Mouse (Mus musculus): Measurements from ENCODE around the gene Add2.

The Add2 gene

DNA sequence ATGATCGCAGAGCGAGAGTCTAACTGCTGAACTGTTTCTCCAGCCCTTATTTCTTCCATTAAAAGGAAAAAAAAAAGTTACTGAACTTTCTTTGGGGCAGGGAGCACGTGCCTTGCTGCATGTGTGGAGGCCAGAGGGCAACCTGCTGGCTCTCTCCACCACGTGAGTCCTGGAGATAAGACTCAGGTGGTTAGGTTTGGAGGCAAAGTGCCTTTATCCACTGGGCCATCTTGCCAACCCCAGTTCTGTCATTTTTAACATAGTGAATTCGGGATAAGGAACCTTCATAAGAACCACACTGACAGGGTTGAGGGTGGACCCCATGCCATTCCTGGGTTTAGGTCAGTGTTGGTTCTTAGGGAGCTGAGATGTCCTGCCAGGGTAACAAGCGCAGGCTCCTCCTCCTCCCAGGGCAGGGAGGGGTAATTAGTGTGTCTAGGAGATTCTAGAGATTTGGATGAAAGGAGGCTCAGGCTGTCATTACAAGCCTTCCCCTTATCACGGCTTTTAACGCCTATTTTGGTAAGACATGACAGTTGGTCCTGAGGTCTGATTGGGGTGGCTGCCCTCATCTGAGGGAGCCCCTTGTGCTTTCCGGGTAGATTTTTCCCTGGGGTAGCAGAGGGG lies 101.5 kb downstream of the Add2 start:
- DNase-seq (ENCODE audit: extremely low read depth, low read depth, low spot score) = no peak

- no peak for DNase-seq (ENCODE audit: extremely low read depth, low read depth, low spot score)
These were observed 105.4 kb downstream of the Add2 start for GRCm38 (mm10) chr6:86133882-86134281.

GRCm38 (mm10) chr6:86136206-86136605 lies 107.7 kb downstream of the Add2 start:
- no peak for DNase-seq (ENCODE audit: extremely low read depth, low read depth, low spot score)

GRCm38 (mm10) chr6:86141284-86141683 lies 112.8 kb downstream of the Add2 start:
- no peak for DNase-seq (ENCODE audit: extremely low read depth, low read depth, low spot score)

DNA sequence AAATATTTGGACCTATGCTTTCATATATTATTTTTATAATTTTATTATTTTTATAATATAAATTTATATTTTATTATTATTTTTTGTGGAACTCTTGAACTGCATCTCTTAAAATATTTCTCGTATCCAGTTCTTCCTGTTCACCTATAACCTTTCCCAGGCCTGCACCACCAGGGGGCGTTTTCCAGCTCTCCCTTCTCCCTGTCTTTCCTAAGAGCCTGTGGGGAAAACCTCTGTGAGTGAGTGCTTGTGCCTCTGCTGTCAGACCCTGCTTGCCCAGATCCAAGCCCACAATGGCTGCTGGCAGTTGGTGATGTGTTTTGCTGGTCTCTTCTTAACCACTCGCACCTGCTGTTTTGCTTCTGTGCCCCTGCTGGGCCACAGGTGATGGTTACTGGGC lies 113.3 kb downstream of the Add2 start:
- DNase-seq (ENCODE audit: extremely low read depth, low read depth, low spot score) = no peak

DNA sequence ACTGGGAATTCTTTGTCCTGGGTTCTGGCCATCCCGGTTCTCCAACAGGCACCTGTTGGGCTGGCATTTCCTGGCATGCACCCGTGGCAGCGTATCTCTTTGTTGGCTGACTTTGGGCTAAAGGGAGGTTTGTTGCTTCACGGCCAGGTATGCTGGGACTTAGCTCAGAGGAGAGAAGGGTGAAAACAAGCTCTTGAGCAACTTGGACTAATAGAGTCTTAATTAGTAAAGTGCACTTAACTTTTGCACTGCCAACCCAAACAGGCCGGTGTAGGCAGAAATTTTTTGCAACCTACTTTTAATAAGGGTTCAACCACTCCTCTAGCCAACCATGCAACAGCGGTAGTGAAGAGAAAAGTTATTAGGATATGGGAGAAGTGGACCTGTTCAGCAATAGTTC lies 116.5 kb downstream of the Add2 start:
- peak; percentile 90 for DNase-seq (ENCODE audit: extremely low read depth, low read depth, low spot score)

- DNase-seq (ENCODE audit: extremely low read depth, low read depth, low spot score) = no peak
These were observed 120.0 kb downstream of the Add2 start for GRCm38 (mm10) chr6:86148518-86148917.

DNA sequence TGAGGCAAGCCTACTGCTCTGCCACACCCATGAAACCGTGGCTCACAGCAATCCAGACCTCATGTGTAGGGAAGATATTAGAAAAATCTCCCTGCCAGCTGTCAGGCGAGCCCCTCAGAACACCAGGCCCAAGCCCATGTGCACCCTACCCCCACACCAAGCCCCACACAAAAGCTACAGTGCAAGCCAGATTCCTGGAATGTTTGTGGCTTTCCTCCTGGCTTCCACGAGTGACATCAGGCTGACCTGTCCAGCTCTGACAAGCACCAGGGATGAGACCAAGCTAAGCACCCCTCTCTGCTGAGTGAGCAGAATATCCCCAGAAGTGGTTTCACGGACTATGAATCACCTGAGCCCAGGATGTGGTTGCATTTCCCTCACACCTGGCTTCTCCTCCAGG lies 120.5 kb downstream of the Add2 start:
- no peak for DNase-seq (ENCODE audit: extremely low read depth, low read depth, low spot score)

- no peak for DNase-seq (ENCODE audit: extremely low read depth, low read depth, low spot score)
These were observed 124.2 kb downstream of the Add2 start for GRCm38 (mm10) chr6:86152676-86153075.

- DNase-seq (ENCODE audit: extremely low read depth, low read depth, low spot score) = no peak
These were observed 125.0 kb downstream of the Add2 start for GRCm38 (mm10) chr6:86153436-86153990.

DNA sequence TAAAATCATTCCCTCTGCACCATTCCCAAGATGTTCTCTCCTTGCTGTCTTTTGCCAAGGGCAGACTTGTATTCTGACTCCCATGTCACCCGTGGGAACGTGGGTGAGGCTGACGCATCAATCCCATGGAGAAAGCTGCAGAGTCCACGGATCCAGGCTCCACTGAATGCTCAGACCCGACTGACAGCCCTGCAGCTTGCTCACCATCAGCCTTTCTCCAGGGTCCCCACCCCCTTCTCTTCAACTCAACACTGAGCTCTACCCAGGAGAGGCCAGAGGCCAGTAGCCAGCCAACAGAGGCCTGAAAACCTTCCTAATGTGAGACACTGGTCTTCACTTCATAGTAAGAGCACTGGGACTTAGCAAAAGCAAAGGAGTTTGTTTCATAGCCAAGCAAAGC lies 125.5 kb downstream of the Add2 start:
- no peak for DNase-seq (ENCODE audit: extremely low read depth, low read depth, low spot score)

DNA sequence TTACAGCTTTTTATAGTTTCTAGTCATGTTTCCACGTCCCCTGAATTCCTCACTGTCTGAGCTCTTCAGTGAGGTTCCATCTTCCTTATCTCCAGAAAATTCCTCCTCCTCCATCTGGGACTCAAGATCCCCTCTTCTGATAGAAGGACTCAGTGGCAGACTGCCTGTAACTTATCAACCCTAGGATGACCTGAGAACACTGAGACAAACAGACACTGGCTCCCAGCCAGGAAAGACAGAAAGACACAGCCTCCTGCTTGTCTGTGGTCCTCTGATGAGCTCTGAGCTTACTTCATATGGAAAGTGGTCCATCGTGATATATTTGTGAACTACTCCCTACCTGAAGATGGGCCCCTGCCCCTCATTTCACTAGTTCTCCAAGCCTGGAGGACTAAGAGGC lies 126.0 kb downstream of the Add2 start:
- DNase-seq (ENCODE audit: extremely low read depth, low read depth, low spot score) = no peak

- DNase-seq (ENCODE audit: extremely low read depth, low read depth, low spot score) = no peak
These were observed 129.1 kb downstream of the Add2 start for GRCm38 (mm10) chr6:86157253-86158234.

DNA sequence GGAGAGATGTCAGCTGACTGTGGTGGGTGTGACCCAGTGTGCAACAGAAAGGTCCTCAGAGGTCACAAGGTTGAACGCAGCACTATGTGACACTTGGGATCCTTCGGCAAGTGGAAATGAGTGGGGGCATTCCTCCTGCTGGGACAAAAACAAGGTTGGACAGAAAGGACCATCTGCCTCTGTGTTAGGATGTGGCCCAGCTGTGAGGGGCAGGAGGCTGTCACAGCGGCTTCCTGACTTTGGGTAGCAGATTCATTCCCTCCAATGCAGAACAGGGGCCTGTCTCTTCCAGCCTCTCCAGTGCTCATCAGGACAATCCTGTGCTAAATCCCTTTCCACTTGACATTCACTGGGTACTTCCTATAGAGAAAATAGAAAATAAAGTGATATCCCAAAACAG lies 132.4 kb downstream of the Add2 start:
- no peak for DNase-seq (ENCODE audit: extremely low read depth, low read depth, low spot score)

GRCm38 (mm10) chr6:86161586-86161985 lies 133.1 kb downstream of the Add2 start:
- no peak for DNase-seq (ENCODE audit: extremely low read depth, low read depth, low spot score)

DNA sequence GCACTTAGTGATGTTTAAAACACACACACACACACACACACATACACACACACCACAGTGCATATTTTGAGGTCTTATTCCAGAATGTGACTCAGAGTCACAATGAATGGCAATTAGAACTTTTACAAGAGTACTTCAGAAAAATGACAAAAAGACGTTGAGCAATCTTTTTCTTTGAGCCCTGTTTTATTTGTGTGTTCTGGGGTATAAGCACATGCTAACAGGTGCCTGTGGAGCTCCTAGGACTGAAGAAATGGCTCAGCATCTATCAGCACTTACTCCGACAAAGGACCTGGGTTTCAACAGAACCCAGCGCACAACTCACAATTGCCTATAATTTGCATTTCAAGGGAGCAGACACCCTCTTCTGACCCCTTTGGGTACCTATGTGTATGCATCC lies 135.5 kb downstream of the Add2 start:
- DNase-seq (ENCODE audit: extremely low read depth, low read depth, low spot score) = no peak

DNA sequence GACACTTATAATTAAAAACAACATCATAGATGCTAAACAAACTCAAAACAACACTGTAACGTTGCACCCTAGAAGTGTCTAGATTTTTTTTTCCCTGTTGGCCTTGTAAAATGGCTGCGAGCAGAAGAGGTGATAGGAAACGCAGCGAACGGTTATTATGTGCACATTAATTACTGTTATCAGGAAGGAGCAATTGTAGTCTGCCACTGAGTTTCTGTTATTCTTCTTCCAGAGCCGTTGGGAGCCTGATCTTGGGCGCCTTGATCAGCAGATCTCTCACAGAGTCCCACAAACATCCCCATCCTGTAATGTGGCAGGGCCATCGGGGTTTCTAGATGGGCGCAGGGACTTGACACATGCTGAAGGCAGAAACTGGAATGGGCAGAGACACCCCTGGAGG lies 137.9 kb downstream of the Add2 start:
- no peak for DNase-seq (ENCODE audit: extremely low read depth, low read depth, low spot score)

DNA sequence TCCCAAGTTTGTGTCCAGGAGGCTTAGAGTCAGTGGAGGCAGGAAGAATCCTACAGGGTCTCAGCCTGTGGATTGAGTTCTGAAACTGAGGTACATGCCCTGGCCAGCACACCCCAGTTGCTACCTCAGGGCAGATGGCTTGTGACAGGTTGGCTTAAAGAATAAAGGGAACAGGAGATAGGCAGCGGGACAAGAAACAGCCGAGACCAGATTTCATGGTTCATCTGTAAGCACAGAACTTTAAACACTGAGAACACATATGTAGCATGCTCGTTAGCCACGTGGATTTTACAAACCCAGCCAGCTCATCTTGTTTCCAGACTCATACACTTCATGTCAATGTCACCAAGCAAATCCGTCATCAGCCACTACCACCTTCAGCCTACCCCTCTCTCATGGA lies 139.4 kb downstream of the Add2 start:
- DNase-seq (ENCODE audit: extremely low read depth, low read depth, low spot score) = no peak

DNA sequence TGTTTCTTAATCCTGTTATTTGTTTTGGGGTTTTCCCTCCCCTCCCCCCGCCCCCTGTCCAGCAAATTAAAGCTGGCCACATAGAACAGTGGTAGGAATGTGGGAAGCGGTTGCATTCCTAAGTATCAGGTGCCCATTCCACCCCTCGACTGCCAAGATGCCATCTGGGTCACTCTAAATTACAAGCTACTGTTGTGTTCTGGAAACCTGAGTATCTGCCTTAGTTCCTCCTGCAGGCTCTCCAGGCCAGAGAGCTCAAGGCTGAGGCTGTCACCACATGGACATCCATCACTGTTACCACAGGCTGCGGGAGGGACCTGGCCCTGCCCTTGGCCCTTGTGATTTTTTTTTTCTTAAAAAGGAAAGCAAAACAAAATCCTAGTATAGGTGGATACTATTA lies 140.7 kb downstream of the Add2 start:
- DNase-seq (ENCODE audit: extremely low read depth, low read depth, low spot score) = no peak

All from fat pad, adult 2 months (tissue).